Mouse (Mus musculus) C2C12 (cell line): ENCODE results near the gene Rpp30.

ENCODE experiments used
- CTCF ChIP-seq: IDR thresholded peaks from one replicate; pipeline ENCODE4 v1.5.1; 2011; ENCODE audit not compliant: control insufficient read depth, insufficient read depth, insufficient read length
- MAX ChIP-seq: IDR thresholded peaks from one replicate; pipeline ENCODE4 v1.6.1; 2011; ENCODE audit warnings: mild to moderate bottlenecking, control low read depth

GRCm38 (mm10) chr19:36124203-36124602, 40.7 kb downstream of the Rpp30 start:
- TF ChIP-seq MAX (no peak), CTCF (no peak)
